Mouse (Mus musculus) forebrain, embryonic 14.5 days (tissue): ENCODE results near the gene Akr1b8. TPM values are rescaled to one million over a fixed set of nuclear protein-coding genes. Genes with fewer than 3 reads are reported as not detected.
"Not testable (repeated sequence)": the region's sequence is repeated elsewhere in the genome, so short reads cannot be mapped to it uniquely, and the experiment has no call there.

Experiments used
- ATAC-seq: fragments of 200-750 bp; cut with Nextera tagmentation; 2 replicates; pipeline ENCODE4 v1.8.0; 2017; ENCODE audit warnings: mild to moderate bottlenecking, moderate library complexity
- DNase-seq: peaks from one replicate; pipeline ENCODE4 v3.0.0-alpha.2; 2015; ENCODE audit warnings: low spot score
- H3K27ac ChIP-seq: fragments of 300-500 bp; sonication (generic); 2 replicates; pipeline ENCODE4 v1.5.1; 2014; ENCODE audit warnings: low read depth, mild to moderate bottlenecking, control low read depth, low read length, moderate library complexity
- H3K27me3 ChIP-seq: fragments of 300-500 bp; sonication (generic); replicated peaks from 2 replicates; pipeline ENCODE4 v1.6.1; 2014; ENCODE audit warnings: low read length, control low read depth, mixed read lengths; ENCODE audit not compliant: control insufficient read depth, insufficient read depth
- H3K36me3 ChIP-seq: fragments of 300-500 bp; sonication (generic); 2 replicates; pipeline ENCODE4 v1.6.1; 2014; ENCODE audit warnings: low read length, control low read depth; ENCODE audit not compliant: control insufficient read depth, insufficient read depth
- H3K4me1 ChIP-seq: fragments of 300-500 bp; sonication (generic); 2 replicates; pipeline ENCODE4 v1.6.1; 2014; ENCODE audit warnings: antibody characterized with exemption, low read length, control low read depth; ENCODE audit not compliant: control insufficient read depth, insufficient read depth
- H3K4me2 ChIP-seq: fragments of 300-500 bp; sonication (generic); 2 replicates; pipeline ENCODE4 v1.6.1; 2014; ENCODE audit warnings: mild to moderate bottlenecking, control low read depth, low read length
- H3K4me3 ChIP-seq: fragments of 300-500 bp; sonication (generic); 2 replicates; pipeline ENCODE4 v1.5.1; 2014; ENCODE audit warnings: low read depth, low read length, control low read depth
- H3K9ac ChIP-seq: fragments of 300-500 bp; sonication (generic); 2 replicates; pipeline ENCODE4 v1.6.1; 2014; ENCODE audit warnings: mild to moderate bottlenecking, low read length, control low read depth, moderate library complexity
- H3K9me3 ChIP-seq: fragments of 300-500 bp; sonication (generic); replicated peaks from 2 replicates; pipeline ENCODE4 v1.6.1; 2016; ENCODE audit warnings: low read length, control low read depth, mixed read lengths; ENCODE audit not compliant: control insufficient read depth
- WGBS: fragments of 180-500 bp; shearing (Covaris S2); extraction: QIAGEN DNeasy Blood & Tissue Kit; methylation state at CpG from one replicate; pipeline ENCODE4 v1.1.7; 2014; 5-methylcytosine and 5-hydroxymethylcytosine counted together
- polyA plus RNA-seq: library from polyadenylated mRNA; unstranded; fragments of >200 nt; fragmentation: Nextera tagmentation; extraction: Ambion mirVana; gene quantifications from 2 replicates; pipeline ENCODE4 v1.2.1, GENCODE M21; 2014

The Akr1b8 gene
- polyA plus RNA-seq, 1 experiment from 2014 or later: 5.1 TPM

- Histone ChIP-seq H3K4me2 (no peak overlapping the region), H3K27me3 (no peaks in the 10 kb centered on the region), H3K4me3 (no peak overlapping the region), H3K4me1 (no peaks in the 10 kb centered on the region), H3K9me3 (no peaks in the 10 kb centered on the region), H3K9ac (no peak overlapping the region), H3K36me3 (no peaks in the 10 kb centered on the region), H3K27ac (no peak overlapping the region)
- DNase-seq (no peak), ATAC-seq (no peak)
- 88% methylated on average over 6 of the region's 6 CpGs for WGBS
Observed at GRCm38 (mm10) chr6:34343426-34343825, 10.5 kb upstream of the Akr1b8 start.

GRCm38 (mm10) chr6:34344135-34344850 is 9.6 kb upstream of the Akr1b8 start:
- no peaks in the 10 kb centered on the region for H3K27me3 ChIP-seq
- H3K27ac ChIP-seq: no peak overlapping the region
- H3K4me2 ChIP-seq: no peak overlapping the region
- no peak overlapping the region for H3K4me3 ChIP-seq
- DNase-seq: no peak
- no peak for ATAC-seq
- no peaks in the 10 kb centered on the region for H3K4me1 ChIP-seq
- no peaks in the 10 kb centered on the region for H3K36me3 ChIP-seq
- WGBS: 36% methylated on average over 10 of the region's 10 CpGs
- no peaks in the 10 kb centered on the region for H3K9me3 ChIP-seq
- H3K9ac ChIP-seq: no peak overlapping the region

GRCm38 (mm10) chr6:34344935-34345334 is 9.0 kb upstream of the Akr1b8 start:
- no peaks in the 10 kb centered on the region for H3K36me3 ChIP-seq
- no peak overlapping the region for H3K9ac ChIP-seq
- 8% methylated on average over 9 of the region's 9 CpGs for WGBS
- no peak overlapping the region for H3K4me3 ChIP-seq
- ATAC-seq (no peak), DNase-seq (peak; percentile 4)
- no peak overlapping the region for H3K27ac ChIP-seq
- H3K4me1 ChIP-seq: no peaks in the 10 kb centered on the region
- no peaks in the 10 kb centered on the region for H3K9me3 ChIP-seq
- no peak overlapping the region for H3K4me2 ChIP-seq
- H3K27me3 ChIP-seq: no peaks in the 10 kb centered on the region

GRCm38 (mm10) chr6:34346096-34346898 is 7.6 kb upstream of the Akr1b8 start:
- Histone ChIP-seq H3K9ac (no peak overlapping the region), H3K4me3 (no peak overlapping the region), H3K27me3 (no peaks in the 10 kb centered on the region), H3K4me2 (no peak overlapping the region), H3K36me3 (no peaks in the 10 kb centered on the region), H3K4me1 (no peaks in the 10 kb centered on the region), H3K27ac (no peak overlapping the region), H3K9me3 (no peaks in the 10 kb centered on the region)
- ATAC-seq (peak; percentile 86), DNase-seq (peak; percentile 87)
- WGBS: 49% methylated on average over 14 of the region's 14 CpGs

GRCm38 (mm10) chr6:34350037-34350699 is 3.8 kb upstream of the Akr1b8 start:
- Histone ChIP-seq H3K4me2 (no peak overlapping the region), H3K9me3 (no peaks in the 10 kb centered on the region), H3K4me3 (no peak overlapping the region), H3K36me3 (no peaks in the 10 kb centered on the region), H3K27me3 (no peaks in the 10 kb centered on the region), H3K4me1 (no peaks in the 10 kb centered on the region), H3K27ac (no peak overlapping the region), H3K9ac (no peak overlapping the region)
- ATAC-seq (no peak), DNase-seq (no peak)
- WGBS: 91% methylated on average over 12 of the region's 12 CpGs

GRCm38 (mm10) chr6:34351481-34351880 is 2.4 kb upstream of the Akr1b8 start:
- H3K9me3 ChIP-seq, H3K4me3 ChIP-seq, H3K4me1 ChIP-seq, H3K9ac ChIP-seq, ATAC-seq, H3K27ac ChIP-seq, H3K4me2 ChIP-seq, DNase-seq, H3K36me3 ChIP-seq, H3K27me3 ChIP-seq: not testable (repeated sequence)
- WGBS: 41% methylated on average over 10 of the region's 10 CpGs

- ATAC-seq: no peak
- no peak for DNase-seq
- Histone ChIP-seq H3K4me1 (no peaks in the 10 kb centered on the region), H3K9me3 (no peaks in the 10 kb centered on the region), H3K4me2 (no peak overlapping the region), H3K27me3 (no peaks in the 10 kb centered on the region), H3K4me3 (no peak overlapping the region), H3K27ac (no peak overlapping the region), H3K9ac (no peak overlapping the region), H3K36me3 (no peaks in the 10 kb centered on the region)
- WGBS: 95% methylated on average over 3 of the region's 3 CpGs
Observed at GRCm38 (mm10) chr6:34352401-34352800, 1.5 kb upstream of the Akr1b8 start.

- no peak for DNase-seq
- Histone ChIP-seq H3K27ac (no peak overlapping the region), H3K36me3 (no peaks in the 10 kb centered on the region), H3K4me1 (no peaks in the 10 kb centered on the region), H3K9me3 (no peaks in the 10 kb centered on the region), H3K4me2 (peak overlapping the region; percentile 48), H3K9ac (no peak overlapping the region), H3K4me3 (no peak overlapping the region), H3K27me3 (no peaks in the 10 kb centered on the region)
- WGBS: 78% methylated on average over 8 of the region's 8 CpGs
- ATAC-seq: peak; percentile 34; the same call in 1 of the 2 replicates
Observed at GRCm38 (mm10) chr6:34354354-34355348, 732 bp downstream of the Akr1b8 start.
